Mouse (Mus musculus) WW6 (cell line): ENCODE measurements around the gene Enc1.

Source experiments
- DNase-seq: peaks from one replicate; pipeline ENCODE4 v3.0.0-alpha.2; 2013; ENCODE audit warnings: low read depth, low spot score

Enc1 gene

DNA sequence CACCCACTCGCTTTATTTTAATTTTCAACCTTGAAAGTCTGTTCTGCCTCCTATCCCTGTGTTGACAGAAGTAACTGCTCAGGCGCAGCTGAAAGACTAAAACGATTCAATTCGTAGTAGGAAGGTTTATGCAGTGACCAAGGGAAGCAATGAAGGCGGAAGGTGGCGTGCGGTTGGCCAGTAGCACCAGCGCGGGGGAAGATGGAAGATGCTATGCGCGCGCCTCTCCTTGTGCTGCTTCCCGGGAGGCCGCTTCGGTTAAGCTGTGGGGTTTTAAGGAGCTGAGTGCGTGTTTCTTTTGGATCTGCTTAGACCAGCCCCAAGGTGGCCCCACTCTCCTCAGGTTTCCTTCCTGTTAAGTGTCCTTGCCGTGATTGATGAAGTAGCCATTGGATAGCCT is 15.8 kb upstream of the Enc1 start:
- no peak for DNase-seq

DNA sequence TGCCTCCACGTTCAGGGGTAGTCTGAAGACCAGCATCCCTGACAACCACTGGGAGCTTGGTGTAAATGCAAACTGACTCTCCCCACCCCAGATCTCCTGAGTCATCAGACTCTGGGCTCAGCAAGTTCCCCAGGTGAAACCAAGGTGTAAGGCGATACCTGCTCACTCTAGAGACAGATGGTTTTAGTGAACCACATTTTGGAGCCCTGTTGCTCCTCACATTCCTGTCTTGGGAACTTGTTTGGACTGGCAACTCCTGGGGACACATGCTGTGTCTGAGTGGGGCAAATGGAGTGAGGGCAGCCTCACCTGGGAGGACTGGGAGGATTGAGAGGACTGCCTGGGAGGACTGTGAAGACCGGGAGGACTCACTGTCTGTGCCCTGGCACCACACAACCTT is 13.1 kb upstream of the Enc1 start:
- no peak for DNase-seq

DNA sequence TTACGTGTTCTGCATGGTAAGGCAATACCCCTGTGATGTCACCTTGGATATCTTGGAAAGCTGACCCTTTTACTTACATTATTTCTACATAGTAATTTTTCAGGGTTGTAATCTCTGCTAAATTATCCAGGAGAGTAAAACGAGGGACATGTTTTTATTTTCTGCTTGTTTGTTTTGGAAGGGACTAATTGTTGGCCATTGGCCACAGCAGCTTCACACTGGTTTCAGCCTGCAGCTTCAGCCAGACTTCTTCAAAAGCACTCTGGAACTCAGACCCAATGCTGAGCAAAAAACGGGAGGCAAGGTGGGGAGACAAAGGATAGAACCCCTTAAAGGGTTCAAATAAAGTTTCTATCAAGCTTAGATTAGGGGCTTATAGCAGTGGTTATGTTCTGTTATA is 10.8 kb upstream of the Enc1 start:
- DNase-seq = no peak

DNA sequence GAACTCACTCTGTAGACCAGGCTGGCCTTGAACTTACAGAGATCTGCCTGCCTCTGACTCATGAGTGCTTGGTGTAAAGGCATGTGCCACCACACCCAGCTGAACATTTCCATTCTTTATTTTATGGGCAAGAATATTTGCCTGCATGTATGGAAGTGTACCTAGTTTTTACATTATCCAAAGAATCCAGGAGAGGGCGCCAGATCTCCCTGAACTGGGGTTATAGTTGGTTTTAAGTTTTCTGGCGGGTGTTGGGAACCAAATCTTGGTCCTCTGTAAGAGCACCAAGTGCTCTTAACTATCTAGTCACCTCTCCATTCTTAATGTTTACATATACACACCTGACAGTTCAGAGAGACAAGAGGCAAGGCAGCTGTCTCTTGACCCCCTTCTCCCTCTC is 7.8 kb upstream of the Enc1 start:
- DNase-seq = no peak

DNA sequence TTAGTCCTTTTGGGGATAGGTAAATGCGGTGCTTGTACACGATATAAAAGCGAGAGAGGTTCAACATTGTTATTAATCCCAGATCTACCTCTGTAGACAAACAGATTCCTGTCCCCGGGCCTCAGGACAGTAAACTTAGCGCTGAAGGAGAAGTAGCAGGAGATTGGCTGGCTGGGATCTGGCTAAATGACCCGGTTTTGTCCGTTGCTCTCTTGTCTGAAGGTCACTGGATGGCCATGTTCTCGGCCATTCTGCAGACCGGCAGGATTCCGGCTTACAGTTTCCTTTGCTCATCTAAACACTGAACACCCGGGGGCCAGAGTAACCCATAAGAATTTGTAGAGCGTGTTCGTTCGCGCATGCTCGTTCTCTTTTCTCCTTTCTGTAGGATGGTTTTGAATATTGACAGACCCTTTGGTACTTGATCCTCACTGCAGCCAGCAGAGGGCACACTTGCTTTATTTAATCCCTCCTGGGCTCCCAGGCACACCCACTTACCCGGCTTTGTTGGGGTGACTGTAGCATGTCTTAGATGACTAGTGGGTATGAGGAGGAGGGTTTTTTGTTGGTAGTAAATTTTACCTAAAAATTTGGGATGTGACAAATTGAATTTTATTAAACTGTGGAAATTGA is 6.0 kb upstream of the Enc1 start:
- peak; percentile 59 for DNase-seq

DNA sequence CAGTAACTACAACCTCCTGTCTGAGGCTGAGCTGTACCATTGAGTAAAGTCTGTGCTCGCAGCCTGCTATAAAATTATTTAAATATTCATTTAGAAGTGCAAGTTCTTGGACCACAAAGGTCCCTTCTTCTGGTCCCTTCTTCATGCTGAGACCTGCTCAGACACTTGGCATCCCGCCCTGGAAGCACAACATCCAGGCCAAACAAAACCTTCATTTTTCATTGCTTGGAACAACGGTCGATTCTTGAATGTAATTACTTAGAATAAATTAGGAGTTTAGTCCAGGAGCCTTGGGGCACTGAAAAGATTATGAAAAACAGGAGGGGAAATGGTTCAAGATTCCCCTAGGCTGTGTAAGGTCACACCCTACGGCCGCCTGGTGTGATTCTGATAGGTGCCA is 5.0 kb upstream of the Enc1 start:
- no peak for DNase-seq

DNA sequence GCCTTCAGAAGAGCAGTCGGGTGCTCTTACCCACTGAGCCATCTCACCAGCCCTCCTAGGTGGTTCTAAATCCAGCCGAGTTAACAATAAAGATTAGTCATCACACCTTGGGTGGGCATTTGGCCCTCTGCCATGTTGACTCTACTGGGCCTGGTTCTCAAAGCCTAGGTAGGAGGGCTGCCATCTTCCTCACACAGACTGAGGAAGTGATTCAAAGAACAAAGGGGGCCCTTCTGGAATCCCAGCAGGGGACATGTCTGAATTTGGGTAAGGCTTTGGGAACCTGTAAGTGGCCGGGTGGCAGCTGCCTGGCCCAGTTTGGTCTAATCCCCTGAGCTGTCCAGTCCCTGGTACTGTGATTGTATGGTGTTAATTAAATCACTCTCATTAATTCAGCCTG is 3.2 kb upstream of the Enc1 start:
- no peak for DNase-seq

DNA sequence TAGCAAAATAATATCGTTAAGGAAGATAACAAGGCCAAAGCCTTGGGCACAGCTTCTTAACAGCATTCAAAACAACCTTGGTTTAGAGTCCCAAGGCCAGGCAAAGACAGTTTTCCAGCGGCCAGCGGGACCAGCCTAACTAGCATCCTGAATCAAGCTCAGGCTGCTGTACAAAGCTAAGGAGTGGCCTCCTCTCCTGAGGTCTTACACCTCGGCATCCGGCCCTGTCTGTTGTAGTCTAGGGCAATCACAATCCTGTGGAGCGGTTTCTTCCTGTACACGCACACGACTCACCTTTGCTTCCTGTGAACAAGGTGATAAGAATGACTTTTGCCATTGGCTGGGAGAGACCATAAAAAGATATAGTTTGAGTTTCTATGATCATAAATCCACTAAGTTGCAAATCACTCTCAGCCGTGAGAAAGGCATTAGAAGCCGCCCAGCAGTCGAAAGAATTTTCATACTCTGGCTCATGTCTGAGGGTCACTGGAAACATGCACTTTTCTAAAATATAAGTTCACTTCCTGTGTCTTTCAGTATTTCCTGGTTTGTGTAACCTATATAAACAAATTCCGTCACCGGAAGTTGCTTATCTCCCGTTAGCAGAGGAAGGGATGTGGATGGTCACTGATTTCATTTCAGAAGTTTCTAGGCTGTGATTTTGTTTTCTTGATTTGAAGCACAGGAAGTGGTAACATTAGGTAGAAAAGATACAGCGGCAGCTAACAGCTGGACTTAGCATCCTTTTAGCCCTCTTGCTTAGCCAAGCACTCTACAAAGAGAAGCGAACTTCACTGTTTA is 2.5 kb upstream of the Enc1 start:
- no peak for DNase-seq

DNA sequence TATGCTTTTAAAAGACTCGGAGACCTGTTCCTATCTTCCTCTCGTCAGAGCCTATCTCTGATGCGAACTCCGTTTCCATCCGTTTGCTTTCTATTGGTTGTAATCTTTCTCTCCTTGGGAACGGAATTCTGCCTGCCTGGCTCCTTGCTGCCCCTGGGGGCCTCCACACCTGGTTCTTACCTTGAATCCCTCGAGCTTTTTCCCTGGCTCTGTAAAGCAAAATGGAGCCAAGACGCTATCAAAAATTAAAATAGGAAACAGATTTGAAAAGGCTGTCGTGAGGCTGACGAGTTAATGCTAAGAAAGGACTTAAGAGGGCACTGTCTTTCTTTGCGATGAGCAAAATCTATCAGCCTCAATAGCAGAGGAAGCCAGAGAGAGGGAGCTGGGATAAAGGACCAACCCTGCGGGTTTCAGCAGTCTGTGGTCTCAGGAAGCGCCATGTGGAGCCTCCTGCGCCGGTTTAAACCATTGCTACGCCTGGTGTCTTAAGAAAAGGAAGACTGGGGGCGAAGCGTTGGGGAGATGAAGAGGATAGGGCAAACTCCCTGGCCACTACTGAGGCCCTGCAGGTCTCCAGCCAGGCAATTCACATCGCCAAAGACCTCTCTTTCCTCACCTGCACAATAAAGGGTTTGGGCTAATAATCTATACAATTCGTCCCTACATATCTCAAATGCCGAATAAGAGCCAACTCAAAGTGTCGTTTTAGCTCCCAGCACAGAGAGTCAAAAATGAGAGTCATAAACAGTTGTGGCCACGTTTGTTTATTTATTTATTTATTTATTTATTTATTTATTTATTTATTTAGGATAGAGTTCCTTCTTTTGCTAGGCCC is 1.3 kb upstream of the Enc1 start:
- no peak for DNase-seq

DNA sequence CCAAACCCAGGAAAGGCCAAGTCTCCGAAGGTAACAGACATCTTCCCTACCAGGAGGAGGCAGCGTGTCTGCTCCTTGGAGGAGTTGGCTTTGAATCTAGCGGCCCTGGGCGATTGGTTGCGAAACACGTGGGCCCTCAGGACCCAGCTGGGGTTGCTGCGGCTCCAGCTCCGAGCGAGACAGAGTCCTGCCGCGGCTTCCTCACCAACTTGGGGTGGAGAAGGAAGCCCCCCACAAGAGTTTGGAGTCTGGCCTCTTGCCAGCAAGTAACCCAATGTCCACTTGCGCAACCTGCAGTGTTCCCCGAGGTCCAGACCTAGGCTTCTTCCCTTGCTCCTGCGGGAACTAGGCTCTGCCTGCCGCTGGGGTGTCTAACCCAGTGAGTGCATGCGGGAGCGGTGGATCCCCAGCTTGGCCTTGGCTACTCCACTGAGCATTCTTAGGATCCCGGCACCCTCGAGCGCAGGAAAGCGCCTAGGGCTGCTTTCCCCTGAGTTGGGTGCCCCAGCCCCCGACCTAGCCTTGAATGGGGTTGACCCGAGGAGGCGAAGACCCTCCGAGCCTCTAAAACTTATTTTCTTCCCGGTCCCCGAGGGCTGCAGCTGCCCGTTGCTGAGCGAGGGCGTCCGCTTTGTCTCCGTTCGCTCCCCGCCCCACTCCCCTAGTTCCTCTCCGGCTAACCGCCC is 483 bp upstream of the Enc1 start:
- DNase-seq = peak; percentile 70

DNA sequence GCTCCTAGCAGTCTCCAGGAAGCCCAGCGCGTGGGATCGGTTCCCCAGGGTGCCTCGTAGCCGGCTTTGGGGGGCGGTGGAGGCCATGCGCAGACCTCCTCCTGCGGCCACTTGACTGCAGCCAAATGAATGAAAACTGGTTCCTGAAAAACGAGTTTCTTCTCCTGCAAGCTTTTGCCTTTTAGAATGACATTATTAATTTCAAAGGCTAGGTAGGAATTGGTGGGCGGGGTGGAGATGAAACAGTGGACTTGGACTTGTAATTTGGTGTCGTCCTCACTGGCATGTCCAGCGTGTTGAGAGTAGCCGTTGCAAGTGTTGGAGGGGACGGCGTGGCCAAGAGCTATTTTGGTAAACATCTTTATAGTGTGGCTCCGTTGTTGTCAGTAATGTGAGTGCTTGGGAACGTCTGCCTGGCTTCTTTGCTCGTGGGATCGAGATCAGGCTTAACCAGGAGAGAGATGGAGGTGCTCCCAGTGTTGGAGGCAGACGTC is 929 bp downstream of the Enc1 start:
- no peak for DNase-seq

DNA sequence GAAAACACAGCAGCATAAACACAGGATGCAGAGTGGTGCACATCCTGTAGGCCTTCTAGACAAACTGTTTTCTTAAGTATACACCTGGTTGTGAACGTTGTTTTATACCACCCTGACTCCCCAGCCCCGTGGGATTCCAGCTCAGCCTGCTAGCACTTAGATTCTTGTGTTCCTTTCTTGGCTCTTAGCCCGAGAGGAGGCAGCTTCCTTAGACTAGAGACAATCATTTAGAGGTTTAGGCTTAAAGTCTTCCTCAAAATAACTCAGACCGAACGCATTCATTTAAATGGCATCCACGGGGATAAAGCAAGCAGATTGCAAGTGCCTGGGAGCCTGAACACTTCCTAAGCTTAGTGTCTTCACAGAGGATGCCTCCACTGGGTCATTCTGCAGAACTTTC is 1.8 kb downstream of the Enc1 start:
- no peak for DNase-seq

DNA sequence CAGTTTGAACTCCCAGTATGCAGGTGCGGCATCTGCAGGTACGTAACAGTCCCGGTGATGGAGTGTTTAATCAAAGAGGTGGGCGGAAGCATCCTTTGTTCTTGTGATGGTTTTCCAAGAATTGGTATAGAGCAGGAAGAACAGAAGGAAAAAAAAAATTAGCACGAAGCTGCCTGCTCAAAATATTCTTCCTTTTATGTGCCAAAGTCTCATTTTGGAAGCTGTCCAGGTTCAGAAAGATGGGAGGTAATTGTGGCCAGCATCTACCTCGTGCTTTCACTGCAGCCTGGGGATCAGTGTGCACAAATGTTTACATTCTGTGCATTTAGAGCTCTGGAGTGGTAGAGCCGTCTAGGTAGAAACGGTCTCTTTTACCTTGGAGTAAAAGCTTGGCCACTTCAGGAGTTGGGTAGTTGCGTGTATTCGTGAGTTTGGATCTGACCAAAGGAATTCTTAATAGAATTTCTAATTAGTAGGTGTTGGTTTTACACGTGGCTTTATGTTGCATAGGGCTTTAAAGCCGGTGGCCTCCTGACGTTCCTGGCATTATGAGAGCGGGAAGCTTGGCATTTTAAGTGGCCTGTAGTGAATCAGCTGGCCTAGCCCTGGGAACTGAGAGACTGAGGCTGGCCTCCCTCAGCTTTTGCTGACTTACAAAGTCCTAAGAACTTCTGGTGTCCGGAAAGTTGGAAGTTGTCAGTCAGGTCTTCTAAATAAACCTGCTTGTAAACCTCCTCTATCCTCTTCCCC is 3.2 kb downstream of the Enc1 start:
- no peak for DNase-seq

DNA sequence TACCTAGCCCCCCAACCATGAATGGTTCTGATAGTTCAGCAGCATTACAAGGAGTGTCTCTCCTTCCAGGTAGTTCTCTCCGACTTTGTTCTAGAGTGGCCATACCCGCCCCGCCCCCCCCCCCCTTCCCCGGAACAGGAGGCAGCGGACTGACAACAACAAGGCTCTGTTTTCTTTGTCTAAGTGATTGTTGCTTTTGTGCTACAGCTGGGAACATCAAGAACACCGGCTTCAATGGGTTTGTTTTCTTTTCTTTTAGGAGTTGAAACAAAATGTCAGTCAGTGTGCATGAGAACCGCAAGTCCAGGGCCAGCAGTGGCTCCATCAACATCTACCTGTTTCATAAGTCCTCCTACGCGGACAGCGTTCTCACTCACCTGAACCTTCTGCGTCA is 3.8 kb downstream of the Enc1 start:
- DNase-seq = no peak

DNA sequence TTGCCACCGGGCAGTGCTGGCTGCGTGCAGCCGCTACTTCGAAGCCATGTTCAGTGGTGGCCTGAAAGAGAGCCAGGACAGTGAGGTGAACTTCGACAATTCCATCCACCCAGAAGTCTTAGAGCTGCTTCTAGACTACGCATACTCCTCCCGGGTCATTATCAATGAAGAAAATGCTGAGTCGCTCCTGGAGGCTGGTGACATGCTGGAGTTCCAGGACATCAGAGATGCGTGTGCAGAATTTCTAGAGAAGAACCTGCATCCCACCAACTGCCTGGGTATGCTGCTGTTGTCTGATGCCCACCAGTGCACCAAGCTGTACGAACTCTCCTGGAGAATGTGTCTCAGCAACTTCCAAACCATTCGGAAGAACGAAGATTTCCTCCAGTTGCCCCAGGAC is 4.3 kb downstream of the Enc1 start:
- DNase-seq = no peak

DNA sequence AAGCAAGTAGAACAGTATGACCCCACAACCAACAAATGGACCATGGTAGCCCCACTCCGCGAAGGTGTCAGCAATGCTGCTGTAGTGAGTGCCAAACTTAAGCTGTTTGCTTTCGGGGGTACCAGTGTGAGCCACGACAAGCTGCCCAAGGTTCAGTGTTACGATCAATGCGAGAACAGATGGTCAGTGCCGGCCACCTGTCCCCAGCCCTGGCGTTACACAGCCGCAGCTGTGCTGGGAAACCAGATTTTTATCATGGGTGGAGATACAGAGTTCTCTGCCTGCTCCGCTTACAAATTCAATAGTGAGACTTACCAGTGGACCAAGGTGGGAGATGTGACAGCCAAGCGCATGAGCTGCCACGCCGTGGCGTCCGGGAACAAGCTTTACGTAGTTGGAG is 5.3 kb downstream of the Enc1 start:
- no peak for DNase-seq

DNA sequence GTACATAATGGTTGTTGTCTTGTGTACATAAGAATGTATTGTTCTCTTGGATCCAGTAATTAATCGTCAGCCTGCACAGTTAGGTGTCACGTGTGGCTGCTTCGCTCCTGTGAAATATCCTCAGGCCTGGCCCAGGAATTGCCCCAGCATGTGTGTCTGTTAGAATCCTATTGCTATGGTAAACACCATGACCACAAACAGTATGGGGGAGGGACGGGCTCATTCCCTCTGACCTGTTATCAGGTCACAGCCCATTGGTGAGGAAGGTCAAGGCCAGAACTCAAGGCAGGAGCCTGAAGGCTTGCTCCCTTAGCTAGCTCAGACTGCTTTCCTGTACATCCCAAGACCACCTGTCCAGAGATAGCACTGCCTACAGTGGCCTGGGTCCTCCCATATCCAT is 6.8 kb downstream of the Enc1 start:
- no peak for DNase-seq

DNA sequence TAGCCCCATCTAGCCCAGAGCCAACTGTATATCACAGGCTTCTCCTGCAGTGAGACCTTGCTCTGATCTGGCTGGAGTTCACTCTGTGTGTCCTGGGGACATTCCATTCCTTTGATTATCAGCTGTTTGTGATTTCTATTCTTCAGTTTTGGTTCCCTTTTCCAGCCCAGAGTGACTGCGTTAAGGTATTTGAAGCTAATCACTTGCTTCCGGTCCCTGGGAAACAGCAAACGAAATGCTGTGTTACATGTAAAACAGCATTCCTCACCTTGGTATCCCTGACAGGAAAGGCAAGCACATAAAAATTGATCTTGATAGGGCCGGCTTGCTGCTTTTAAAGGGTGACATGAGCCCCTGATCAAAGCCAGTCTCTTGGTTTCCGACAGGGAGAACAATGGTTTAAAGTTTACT is 8.2 kb downstream of the Enc1 start:
- no peak for DNase-seq

DNA sequence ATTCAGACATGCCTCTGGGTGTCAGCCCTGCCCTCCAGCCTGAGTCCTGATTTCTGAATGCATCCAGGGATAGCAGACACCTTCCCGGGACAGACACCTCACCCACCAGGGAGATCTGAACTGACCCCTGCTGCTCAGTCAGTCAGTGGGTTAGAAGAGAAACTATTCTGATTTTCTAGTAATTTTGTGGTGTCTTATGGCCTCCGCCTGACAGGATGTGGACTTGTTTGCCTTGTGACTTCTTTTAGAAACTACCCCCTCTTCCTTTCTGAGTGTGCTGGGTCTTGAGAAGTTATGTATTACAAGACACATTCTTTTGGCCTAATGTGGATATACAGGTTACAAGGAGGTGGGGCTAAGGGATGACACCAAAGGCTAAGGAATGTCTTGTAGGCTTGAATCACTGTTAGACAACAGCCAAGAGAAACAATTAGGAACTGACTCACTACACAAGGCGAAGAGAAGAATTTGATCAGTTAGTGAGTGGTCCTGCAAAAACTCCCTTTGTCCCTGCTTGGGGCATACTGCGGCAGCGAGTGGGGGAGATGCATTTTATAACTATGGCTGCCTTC is 8.7 kb downstream of the Enc1 start:
- no peak for DNase-seq

DNA sequence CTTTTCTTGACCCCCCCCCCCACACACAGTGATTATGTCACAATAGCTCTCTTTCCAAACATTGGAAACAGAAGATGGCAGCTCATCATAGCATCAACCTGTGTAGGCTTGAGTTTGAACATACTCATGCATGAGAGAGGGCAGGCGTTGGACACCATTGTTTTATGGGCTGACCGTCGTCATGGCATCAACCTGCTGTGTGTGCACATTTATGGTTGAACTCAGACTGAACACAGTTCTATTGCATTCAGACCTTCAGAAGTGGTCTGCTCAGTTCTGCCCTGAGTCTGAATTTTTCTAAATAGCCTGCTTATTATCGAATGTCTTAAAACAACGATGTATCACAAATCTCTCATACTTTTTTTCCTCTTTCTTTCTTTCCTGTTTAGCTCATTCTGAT is 9.2 kb downstream of the Enc1 start:
- no peak for DNase-seq
